21 mouse cellular contexts compared by ENCODE assay signal in genomic region chr4:41057361-41057760, GRCm38 (mm10). TPM values are rescaled to one million over a fixed set of nuclear protein-coding genes. Genes with fewer than 3 reads are reported as not detected.
DNase-seq lines count a peak whose midpoint lies in the region; ATAC-seq and TF ChIP-seq lines count a peak whose summit lies in the region.
"Had no signal": no experiment of that assay in that cellular context is flagged by ENCODE, and none has a peak within 500 bp of the region (broad histone marks: within the 10 kb centered on the region; RNA-seq: fewer than 3 reads in every experiment).

No protein-coding gene starts in this region.

- H3K9ac ChIP-seq in liver, postnatal 0 days (replicated peaks), result no peak overlapping the region
- peak overlapping the region; percentile 14; the same call in 1 of the 2 replicates for H3K9ac ChIP-seq in liver, embryonic 12.5 days
- no peak overlapping the region for H3K9ac ChIP-seq in hindbrain, embryonic 14.5 days
- H3K9ac ChIP-seq: embryonic facial prominence, embryonic 13.5 days; forebrain, embryonic 13.5 days; heart, embryonic 15.5 days; limb, embryonic 13.5 days had no signal

- H3K4me3 ChIP-seq in liver, postnatal 0 days (ENCODE audit: low read depth, low read length), result no peak overlapping the region
- no peak overlapping the region for H3K4me3 ChIP-seq in liver, embryonic 12.5 days
- H3K4me3 ChIP-seq in hindbrain, embryonic 14.5 days (replicated peaks; ENCODE audit: low read length), result no peak overlapping the region
- H3K4me3 ChIP-seq: embryonic facial prominence, embryonic 13.5 days; forebrain, embryonic 13.5 days; heart, embryonic 15.5 days; hindbrain, embryonic 10.5 days; left cerebral cortex, adult 2 months; limb, embryonic 13.5 days; megakaryocyte, embryonic 14.5 days had no signal

- 0 out of 2 replicates have a peak, but pooled peaks cover 2% of the 10 kb centered on the region for H3K4me1 ChIP-seq in liver, postnatal 0 days (ENCODE audit: insufficient read depth)
- H3K4me1 ChIP-seq in liver, embryonic 12.5 days, result peaks cover 42% of the 10 kb centered on the region
- H3K4me1 ChIP-seq in hindbrain, embryonic 14.5 days (replicated peaks; ENCODE audit: control insufficient read depth, insufficient read depth, low read length), result no peaks in the 10 kb centered on the region
- H3K4me1 ChIP-seq: forebrain, embryonic 13.5 days; hindbrain, embryonic 10.5 days had no signal

- H3K27ac ChIP-seq in liver, postnatal 0 days (ENCODE audit: low read depth), result no peak overlapping the region
- 0 out of 2 replicates have a peak overlapping the region, but pooled peaks have one; percentile 7 for H3K27ac ChIP-seq in liver, embryonic 12.5 days
- no peak overlapping the region for H3K27ac ChIP-seq in hindbrain, embryonic 14.5 days
- H3K27ac ChIP-seq: embryonic facial prominence, embryonic 13.5 days; forebrain, embryonic 13.5 days; heart, embryonic 15.5 days; hindbrain, embryonic 10.5 days; left cerebral cortex, adult 2 months; limb, embryonic 13.5 days had no signal

- no peak for TF ChIP-seq CTCF in liver, postnatal 0 days (IDR thresholded peaks at IDR 0.05; ENCODE audit: low read depth)

- H3K9me3 ChIP-seq in liver, postnatal 0 days (ENCODE audit: low read length), result no peaks in the 10 kb centered on the region
- H3K9me3 ChIP-seq in liver, embryonic 12.5 days (replicated peaks), result no peaks in the 10 kb centered on the region
- no peaks in the 10 kb centered on the region for H3K9me3 ChIP-seq in hindbrain, embryonic 14.5 days (ENCODE audit: control insufficient read depth, low read length)
- H3K9me3 ChIP-seq: embryonic facial prominence, embryonic 13.5 days; forebrain, embryonic 13.5 days; heart, embryonic 15.5 days; hindbrain, embryonic 10.5 days; limb, embryonic 13.5 days; megakaryocyte, embryonic 14.5 days had no signal

- no peak overlapping the region for H3K4me2 ChIP-seq in liver, postnatal 0 days (ENCODE audit: low read depth, low read length)
- peak overlapping the region; percentile 37 for H3K4me2 ChIP-seq in liver, embryonic 12.5 days
- H3K4me2 ChIP-seq in hindbrain, embryonic 14.5 days (replicated peaks), result no peak overlapping the region
- H3K4me2 ChIP-seq: embryonic facial prominence, embryonic 13.5 days; forebrain, embryonic 13.5 days; heart, embryonic 15.5 days; limb, embryonic 13.5 days had no signal

- H3K36me3 ChIP-seq in liver, postnatal 0 days (replicated peaks; ENCODE audit: insufficient read depth, low read length), result no peaks in the 10 kb centered on the region
- H3K36me3 ChIP-seq in liver, embryonic 12.5 days, result no peaks in the 10 kb centered on the region
- no peaks in the 10 kb centered on the region for H3K36me3 ChIP-seq in hindbrain, embryonic 14.5 days (replicated peaks; ENCODE audit: control insufficient read depth, insufficient read depth)
- H3K36me3 ChIP-seq: embryonic facial prominence, embryonic 13.5 days; heart, embryonic 15.5 days; hindbrain, embryonic 10.5 days; limb, embryonic 13.5 days had no signal

- 65% methylated on average over 8 of the region's 9 CpGs for WGBS in liver, postnatal 0 days (ENCODE audit: insufficient replicate concordance)
- WGBS in liver, embryonic 12.5 days (ENCODE audit: insufficient replicate concordance), result 65% methylated on average over 9 of the region's 9 CpGs
- 72% methylated on average over 8 of the region's 9 CpGs for WGBS in hindbrain, embryonic 14.5 days

- TF ChIP-seq EP300 in liver, postnatal 0 days (IDR thresholded peaks at IDR 0.05; ENCODE audit: low read depth), result no peak

- H3K27me3 ChIP-seq in liver, postnatal 0 days (ENCODE audit: insufficient read depth, low read length), result no peaks in the 10 kb centered on the region
- H3K27me3 ChIP-seq in liver, embryonic 12.5 days (replicated peaks), result 0 out of 2 replicates have a peak, but pooled peaks cover 5% of the 10 kb centered on the region
- no peaks in the 10 kb centered on the region for H3K27me3 ChIP-seq in hindbrain, embryonic 14.5 days (ENCODE audit: control insufficient read depth, insufficient read depth, low read length)
- H3K27me3 ChIP-seq: embryonic facial prominence, embryonic 13.5 days; forebrain, embryonic 13.5 days; heart, embryonic 15.5 days; Patski had no signal

- peak; percentile 58; the same call in 1 of the 2 replicates for ATAC-seq in cerebellum, adult (ENCODE audit: insufficient number of reproducible peaks, low FRiP score, low TSS enrichment)
- no peak for ATAC-seq in liver, postnatal 0 days
- peak; percentile 77 for ATAC-seq in liver, embryonic 12.5 days
- ATAC-seq in hindbrain, embryonic 14.5 days (ENCODE audit: low FRiP score), result no peak
- ATAC-seq: forebrain, embryonic 13.5 days; inflammation-experienced regulatory T-cells, adult 6 months; lung, postnatal 0 days; Patski had no signal

- DNase-seq in cerebellum, postnatal 4 days (ENCODE audit: low spot score in 2 of 2), result no peak
- DNase-seq in liver, result peak; percentile 39
- DNase-seq in liver, postnatal 0 days, result no peak
- DNase-seq in gastrocnemius, postnatal 4 days (ENCODE audit: low spot score in 2 of 2), result no peak
- no peak for DNase-seq in ovary, postnatal 10 days (ENCODE audit: low spot score)
- no peak for DNase-seq in hindbrain, embryonic 14.5 days (ENCODE audit: low spot score)

RNA-seq across cellular contexts. Expression of gene Aqp7, which starts 9.4 kb away (rescaled TPM):
- polyA plus RNA-seq in liver, postnatal 0 days (2015; fragmentation: Nextera tagmentation; extraction: Ambion mirVana), result 2.1 and 2.3 TPM in 2 replicates
- polyA plus RNA-seq in liver, embryonic 12.5 days (2016; fragmentation: Nextera tagmentation; extraction: Ambion mirVana), result 1.3 and 1.8 TPM in 2 replicates
- total RNA-seq in gastrocnemius, postnatal 4 days (2021), result 10 to 100 TPM in 1 of 2 experiments, 1 to 10 TPM in 1; 8.2 to 10.5 TPM
- polyA plus RNA-seq in hindbrain, embryonic 14.5 days (2014; fragmentation: Nextera tagmentation; extraction: Ambion mirVana), result not detected in 2 replicates
- total RNA-seq: common myeloid progenitor, adult 5-6 weeks; left cerebral cortex, adult 2 months; midbrain, postnatal 0 days had no signal
- polyA plus RNA-seq: forebrain, embryonic 13.5 days; hindbrain, embryonic 10.5 days; midbrain, postnatal 0 days; neural tube, embryonic 11.5 days had no signal

RNA-seq across cellular contexts. Expression of gene Aqp3, which starts 40.6 kb away (rescaled TPM):
- 7.3 and 10.7 TPM in 2 replicates for polyA plus RNA-seq in liver, postnatal 0 days (2015; fragmentation: Nextera tagmentation; extraction: Ambion mirVana)
- 20.9 and 22.3 TPM in 2 replicates for polyA plus RNA-seq in liver, embryonic 12.5 days (2016; fragmentation: Nextera tagmentation; extraction: Ambion mirVana)
- under 1 TPM in 1 of 2 experiments, not detected in 1; 0.49 TPM for total RNA-seq in gastrocnemius, postnatal 4 days (2021)
- polyA plus RNA-seq in hindbrain, embryonic 14.5 days (2014; fragmentation: Nextera tagmentation; extraction: Ambion mirVana), result 0.17 TPM in 1 of 2 replicates, not detected in the other
- total RNA-seq: common myeloid progenitor, adult 5-6 weeks; left cerebral cortex, adult 2 months had no signal
- polyA plus RNA-seq: forebrain, embryonic 13.5 days had no signal

Comparison
In these comparisons a context has a peak if more than half of its experiments do, and no peak if none do; other contexts are left out.
1. ATAC-seq: peak in cerebellum, adult (single experiment) and liver, embryonic 12.5 days (single experiment); none in liver, postnatal 0 days (single experiment) and hindbrain, embryonic 14.5 days (single experiment).